Mouse (Mus musculus) granulocyte monocyte progenitor cell, adult 5-6 weeks (primary cell): ENCODE data around the gene Slc35b1. TPM values are rescaled to one million over a fixed set of nuclear protein-coding genes. Genes with fewer than 3 reads are reported as not detected.
"Not testable (repeated sequence)": the region's sequence is repeated elsewhere in the genome, so short reads cannot be mapped to it uniquely, and the experiment has no call there.

Experiments used
- ATAC-seq: replicated peaks from 2 replicates; pipeline ENCODE4 v1.8.0; 2016; ENCODE audit warnings: mild to moderate bottlenecking, moderate TSS enrichment, inconsistent platforms; ENCODE audit not compliant: poor library complexity, severe bottlenecking
- total RNA-seq, 2 experiments: library from RNA; stranded (forward) in 1 of 2; stranded (reverse) in 1 of 2; fragments of 200-712, 200-1000 nt in 1 of 2; fragments of >200 nt in 1 of 2; fragmentation: Nextera tagmentation in 1 of 2; gene quantifications; 2 replicates each; pipeline ENCODE4 v1.2.3; 2014 to 2017

Slc35b1 gene
- total RNA-seq, 2 experiments from 2014 or later: 66.6 to 85.1 TPM

DNA sequence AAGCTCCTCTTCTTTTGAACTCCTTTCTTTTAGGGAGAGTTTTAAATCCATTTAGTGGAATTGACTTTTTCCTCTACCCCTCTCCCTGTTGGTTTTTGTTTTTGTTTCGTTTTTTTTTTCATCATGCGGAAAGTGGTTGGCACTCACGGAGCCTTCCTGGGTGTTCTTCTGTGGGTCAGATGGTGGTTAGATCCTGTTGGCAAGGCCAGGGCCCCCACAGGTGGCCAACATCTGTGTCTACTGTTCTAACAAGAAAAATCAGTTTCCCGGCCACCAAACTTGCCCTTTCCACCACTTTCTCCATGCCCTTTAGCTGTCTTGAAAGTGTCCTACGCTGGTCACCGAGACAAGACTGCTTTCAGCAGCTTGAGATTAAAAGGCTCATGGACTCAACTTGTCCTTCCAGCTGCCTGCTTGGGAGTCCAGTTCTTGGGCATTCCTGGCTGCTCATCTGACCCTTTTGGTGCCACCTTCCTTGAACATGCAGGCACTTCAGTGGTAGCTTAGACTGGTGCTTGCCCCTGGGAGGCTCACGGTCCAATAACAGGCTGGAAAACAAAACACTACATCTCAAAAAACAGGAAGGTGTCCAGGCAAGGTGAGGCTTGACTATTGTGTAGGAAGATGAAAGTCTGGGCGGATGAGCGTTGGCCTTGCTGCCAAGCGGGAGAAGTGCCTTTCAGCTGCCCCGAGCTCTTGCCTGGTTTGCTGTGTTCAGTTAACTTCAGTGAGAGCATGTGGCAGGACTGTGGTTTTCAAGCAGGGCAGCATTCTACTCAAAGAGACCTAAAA, 8.4 kb downstream of the Slc35b1 start:
- no peak for ATAC-seq

DNA sequence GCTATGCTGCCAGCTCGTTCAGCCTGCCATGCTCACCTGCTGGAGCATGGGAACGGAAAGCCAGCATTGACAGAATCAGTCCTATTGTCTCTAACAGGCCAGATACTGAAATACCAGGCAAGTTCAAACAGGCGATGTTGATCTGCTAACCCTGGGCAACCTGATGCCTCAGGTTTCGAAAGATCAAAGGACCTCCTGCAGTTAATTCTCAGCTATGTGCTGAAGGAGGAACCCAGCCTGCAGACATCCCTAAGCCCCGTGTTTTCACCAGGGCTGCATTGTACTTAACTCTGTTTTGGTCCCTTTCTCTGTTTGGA, 9.0 kb downstream of the Slc35b1 start:
- no peak for ATAC-seq

DNA sequence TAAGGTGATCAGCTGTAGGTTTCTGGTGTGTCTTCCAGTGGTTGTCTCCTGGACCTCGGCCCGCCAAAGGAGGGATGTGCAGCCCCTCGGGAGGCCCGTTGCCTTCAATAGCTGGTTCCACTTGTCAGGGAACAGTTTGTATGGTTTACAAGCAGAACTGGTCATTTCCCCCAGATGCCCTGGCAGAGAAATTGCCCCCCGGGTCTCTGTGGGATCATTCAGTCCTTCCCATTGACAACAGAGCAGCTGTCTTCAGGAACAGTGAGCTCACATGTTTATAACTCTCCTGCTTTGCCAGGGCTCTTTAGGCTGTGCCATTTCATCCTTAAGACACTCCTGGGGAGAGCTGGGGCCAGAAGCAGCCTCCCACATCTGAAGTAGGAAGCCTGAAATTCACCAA, 9.6 kb downstream of the Slc35b1 start:
- ATAC-seq: no peak

DNA sequence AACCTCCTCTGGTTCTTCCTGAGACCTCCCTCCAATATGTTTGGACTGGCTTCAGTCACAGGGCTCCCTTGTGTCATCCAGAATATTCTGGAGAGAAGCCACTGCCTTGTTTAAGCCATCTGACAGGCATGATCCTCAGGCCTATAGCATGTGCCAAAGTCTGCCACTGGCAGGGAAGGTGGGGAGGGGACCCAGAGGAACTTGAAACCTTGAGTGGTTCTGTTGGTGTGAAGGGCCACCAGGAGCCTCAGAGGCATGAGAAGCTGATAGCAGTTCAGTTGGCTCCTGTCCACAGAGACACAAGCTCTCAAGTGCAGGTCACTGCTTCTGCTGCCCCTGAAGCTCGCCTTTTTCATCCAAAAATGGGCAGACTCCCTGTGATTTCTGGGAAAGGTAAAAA, 12.1 kb downstream of the Slc35b1 start:
- no peak for ATAC-seq

DNA sequence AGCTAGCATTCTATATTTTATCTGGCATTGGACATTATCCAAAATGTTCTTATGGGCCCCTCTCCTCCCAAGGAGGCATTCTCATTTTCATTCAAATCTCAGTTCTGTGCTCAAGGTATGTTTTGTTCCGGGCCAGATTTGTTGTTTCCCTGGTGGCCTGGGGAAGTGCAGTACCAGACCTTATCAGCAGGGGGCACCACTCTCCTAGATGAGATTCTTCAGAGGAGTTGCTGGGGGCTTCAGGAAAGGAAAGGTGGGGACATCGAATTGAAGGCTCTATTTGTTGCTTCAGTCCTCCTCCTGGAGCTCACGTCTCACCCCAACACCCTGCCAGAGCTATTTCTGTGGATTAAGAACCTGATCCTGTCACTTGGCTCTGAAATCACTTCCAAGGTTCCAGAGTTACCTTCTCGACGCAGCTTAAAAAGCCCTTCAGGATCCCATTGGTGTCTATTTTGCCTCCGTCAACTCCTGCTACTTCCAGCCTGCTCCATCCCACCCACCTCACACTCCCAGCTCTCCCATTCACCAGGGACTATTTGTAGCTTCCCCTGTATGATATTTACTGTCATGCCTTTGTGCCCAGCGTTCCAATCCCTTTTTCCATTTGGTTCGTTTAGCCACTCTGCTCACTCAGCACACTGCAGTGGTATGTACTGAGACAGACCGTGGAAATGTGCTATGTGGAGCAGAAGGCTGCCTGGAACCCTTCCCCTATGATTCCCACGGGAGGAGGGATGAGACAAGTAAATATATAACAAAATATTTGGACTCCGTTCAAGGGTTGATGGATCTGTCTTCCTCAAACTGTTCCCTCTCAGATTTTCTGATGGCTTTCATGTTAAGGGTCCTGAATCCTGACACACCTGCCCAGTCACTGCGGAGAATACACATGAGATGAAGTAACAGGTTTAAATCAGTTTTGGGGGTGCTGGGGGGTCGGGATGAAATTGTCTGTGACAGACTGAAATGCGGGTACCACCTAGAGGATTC, 13.6 kb downstream of the Slc35b1 start:
- peak; percentile 73 for ATAC-seq

DNA sequence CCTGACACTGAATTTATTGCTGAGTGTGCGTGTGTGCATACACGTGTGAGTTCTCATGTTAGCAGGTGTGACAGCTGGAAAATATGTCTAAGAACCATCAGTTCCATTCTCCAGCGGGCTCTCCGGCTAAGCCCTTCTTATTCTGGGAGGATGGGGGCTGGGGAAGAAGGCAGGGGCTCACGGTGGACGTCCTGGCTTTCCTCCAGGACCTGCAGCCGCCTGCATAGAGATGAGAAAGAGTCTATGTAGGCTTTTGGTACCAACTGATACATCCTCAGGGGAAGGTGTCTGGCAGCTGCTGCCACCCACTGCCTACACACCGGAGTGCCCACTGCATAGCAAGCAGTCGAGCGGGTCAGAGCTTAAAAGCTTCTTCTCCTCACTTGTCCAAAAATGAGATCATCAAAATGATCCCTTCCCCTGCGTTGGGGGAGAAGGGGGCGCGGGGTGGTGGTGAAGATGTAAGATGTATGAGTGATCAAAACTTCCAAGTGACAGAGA, 15.1 kb downstream of the Slc35b1 start:
- ATAC-seq: no peak

DNA sequence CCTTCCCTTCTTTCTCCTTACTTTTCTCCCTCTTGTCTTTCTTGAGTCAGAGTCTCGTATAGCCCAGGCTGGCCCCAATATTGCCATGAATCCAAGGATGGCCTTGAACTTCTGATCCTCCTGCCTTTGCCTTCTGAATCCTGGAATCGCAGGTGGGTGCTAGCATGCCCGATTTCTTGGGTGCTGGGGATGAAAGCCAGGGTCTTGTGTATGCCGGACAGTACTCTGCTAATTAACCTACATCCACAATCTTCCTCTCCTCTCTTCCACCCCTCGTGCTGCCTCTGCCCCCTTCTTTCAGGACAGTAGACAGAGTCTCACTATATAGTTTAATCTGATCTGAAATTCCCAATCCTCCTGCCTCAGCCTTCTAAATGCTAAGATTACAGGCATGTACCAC, 17.1 kb downstream of the Slc35b1 start:
- no peak for ATAC-seq

DNA sequence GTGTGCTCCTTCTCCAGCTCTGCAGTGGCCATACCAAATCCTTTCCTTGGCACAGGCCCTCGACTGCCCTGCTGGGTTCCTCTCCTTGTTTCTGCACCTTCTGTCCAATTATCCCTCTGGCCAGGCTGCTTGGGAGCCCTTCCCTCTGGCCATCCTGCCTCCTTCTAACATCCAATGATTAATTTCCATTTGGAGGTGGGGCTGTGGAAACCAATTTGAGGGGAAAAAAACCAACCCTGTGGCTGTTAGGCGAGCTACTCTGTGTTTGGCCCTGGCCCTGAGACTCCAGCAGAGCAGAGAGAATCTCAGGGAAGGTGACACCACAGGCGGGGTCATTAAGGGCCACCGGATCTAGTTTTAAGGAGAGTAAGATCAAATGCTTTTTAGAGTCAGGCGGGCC, 17.7 kb downstream of the Slc35b1 start:
- ATAC-seq: no peak

DNA sequence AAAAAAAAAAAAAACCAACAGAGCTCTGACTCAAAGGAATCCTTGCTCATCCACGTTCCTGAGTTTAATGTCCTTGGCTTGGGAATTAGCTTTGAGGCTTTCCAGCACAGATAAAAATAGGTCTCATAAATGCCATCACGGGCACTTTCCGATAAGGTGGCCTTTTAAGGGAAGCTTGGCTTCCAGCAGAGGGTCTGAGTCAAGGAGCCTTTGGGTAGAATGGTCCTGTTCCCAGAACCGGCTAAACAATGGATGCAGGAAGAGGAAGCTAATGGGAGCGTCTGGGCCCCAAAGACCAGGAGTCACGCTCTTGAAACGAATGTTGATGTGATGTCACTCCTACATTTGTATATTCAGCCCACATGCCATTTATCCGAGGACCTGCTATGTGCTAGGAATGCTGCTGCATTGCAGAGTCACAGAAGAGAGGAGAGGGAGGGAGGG, 18.2 kb downstream of the Slc35b1 start:
- ATAC-seq: no peak

DNA sequence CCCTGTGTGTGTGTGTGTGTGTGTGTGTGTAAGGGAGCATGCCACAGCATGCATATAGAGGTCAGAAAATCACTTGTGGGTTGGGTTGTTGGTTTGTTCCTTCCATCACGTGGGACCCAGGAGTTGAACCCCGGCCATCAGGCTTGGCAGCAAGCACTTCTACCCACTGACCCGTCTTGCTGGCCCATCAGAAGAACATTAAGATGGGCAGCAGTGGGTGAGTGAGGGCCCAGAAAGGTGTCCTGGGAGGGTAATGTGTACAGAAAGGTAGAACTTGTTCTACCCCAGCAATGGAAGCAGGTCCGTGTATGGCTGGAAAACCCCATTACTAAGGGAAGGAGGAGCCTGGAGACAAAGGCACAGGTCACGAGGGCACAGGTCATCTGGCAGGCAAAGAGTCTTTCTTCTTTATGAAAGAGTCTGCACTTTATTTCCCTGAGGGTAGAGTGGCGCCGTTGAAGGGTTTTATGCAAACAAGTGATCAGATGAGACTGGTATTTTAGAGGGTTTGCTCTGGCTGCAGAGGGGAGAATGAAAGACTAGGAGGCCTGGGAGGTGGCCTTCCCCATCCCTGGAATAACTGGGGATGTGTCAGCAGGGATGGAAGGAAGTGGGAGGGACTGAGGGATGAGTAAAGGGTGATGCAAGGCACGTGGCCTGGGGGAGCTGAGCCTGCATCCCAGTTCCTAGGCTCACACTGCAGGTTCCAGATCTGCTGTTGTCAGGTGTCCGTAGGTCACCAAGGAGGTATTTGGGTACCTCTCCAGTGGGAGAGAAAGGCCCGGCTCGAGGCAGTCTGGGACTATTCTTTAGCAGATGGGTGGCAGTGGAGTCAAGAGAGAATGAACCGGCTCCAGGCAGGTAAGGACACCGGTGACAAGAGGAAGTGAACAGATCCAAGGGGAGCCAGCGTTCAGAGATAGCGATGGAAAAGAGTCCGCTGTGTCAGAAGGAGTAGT, 19.2 kb downstream of the Slc35b1 start:
- no peak for ATAC-seq

DNA sequence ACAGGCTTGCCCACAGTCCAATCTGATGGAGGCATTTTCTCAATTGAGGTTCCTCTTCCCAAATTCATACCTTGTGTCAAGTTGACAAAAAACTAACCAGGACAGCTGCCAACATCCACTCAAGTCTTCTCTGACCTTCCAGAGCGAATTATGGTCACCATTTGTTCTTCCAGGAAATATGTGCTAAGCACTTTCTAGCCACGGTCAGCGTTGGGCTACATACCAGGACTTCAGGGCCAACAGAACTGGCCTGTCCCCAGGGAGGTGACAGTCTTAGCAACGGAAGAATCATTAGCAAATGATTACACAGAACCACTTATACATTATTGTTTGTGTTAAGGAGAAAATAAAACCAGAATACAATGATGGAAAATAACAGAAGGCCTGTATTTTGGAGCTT, 21.3 kb downstream of the Slc35b1 start:
- ATAC-seq: no peak

DNA sequence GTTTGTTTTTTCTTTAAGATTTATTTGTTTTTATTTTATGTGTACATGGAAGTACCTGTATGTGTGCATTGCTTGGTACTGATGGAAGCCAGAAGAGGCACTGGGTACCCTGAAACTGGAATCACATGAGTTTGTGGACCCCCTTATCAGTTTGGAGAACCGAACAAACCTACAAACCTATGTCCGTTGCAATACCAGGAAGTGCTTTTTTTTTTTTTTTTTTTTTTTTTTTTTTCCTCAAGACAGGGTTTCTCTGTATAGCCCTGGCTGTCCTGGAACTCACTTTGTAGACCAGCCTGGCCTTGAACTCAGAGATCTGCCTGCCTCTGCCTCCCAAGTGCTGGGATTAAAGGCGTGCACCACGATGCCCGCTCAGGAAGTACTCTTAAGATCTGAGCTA, 21.9 kb downstream of the Slc35b1 start:
- not testable (repeated sequence) for ATAC-seq

DNA sequence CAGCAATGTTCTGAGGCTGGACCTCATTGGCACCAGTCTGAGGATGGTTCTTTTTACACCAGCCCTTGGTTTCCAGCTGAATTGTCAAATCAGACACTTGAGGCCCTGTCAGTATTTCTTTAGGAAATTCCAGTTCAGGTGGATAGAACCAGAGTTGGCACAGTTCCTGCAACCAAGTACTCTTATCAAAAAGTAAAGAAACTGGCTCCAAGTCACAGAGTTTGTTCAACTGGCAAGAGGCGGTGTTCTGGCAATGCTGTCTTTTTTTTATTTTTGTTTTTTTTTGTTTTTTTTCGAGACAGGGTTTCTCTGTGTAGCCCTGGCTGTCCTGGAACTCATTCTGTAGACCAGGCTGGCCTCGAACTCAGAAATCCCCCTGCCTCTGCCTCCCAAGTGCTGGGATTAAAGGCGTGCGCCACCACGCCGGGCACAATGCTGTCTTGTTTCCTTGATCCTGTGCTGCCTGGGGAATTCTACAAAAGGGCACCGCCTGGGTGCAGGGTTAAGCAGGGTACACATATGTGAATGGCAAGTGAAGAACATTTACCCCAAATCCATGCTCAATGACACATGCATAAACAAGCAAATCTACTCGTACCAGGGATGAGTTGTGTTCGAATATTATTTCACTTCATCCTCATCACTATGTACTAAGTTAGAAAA, 25.1 kb downstream of the Slc35b1 start:
- ATAC-seq: no peak

DNA sequence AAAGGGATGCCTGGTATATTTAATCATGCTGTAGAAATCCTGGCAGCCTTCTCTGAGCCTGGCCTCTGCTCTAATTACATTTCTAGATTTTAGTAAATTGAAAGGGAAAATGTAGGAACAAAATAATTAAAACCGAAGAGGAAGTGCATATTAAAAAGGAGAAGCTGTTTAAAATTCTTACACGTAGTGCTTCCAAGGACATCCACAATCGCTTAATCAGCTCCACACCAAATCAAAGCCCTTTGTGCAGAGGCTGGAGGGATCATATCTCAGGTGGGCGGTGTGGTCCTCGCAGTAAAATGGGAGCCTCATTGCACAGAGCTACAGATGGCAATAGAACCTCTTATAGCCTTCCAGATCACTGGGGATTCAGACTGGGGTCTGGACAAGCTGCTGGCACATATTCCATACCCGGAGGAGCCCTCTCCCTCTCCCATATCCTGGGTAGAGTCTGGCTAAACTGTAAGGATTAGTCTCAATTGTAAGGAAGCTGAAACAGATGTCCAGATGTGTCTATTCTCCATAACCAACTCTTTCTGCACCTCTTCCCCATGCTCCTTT, 27.0 kb downstream of the Slc35b1 start:
- ATAC-seq: no peak

DNA sequence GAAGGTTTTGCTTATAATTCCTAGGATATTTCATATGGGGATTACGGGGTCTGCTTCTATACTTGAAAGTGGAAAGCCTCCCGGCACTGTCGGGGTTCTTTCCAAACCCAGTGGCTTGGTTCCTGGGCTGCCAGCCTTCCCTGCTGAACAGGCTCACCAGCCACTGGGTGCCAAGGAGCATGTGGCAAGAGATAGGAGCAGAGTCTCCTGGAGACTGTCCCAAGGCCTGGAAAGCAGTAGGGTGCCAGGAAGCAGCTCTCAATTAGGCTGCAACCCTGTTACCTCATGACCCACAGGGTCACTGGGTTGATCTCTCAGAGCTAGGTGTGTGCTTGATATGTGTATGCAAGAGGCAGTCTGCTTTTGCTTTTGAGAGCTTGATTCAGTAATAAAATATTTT, 28.1 kb downstream of the Slc35b1 start:
- no peak for ATAC-seq

DNA sequence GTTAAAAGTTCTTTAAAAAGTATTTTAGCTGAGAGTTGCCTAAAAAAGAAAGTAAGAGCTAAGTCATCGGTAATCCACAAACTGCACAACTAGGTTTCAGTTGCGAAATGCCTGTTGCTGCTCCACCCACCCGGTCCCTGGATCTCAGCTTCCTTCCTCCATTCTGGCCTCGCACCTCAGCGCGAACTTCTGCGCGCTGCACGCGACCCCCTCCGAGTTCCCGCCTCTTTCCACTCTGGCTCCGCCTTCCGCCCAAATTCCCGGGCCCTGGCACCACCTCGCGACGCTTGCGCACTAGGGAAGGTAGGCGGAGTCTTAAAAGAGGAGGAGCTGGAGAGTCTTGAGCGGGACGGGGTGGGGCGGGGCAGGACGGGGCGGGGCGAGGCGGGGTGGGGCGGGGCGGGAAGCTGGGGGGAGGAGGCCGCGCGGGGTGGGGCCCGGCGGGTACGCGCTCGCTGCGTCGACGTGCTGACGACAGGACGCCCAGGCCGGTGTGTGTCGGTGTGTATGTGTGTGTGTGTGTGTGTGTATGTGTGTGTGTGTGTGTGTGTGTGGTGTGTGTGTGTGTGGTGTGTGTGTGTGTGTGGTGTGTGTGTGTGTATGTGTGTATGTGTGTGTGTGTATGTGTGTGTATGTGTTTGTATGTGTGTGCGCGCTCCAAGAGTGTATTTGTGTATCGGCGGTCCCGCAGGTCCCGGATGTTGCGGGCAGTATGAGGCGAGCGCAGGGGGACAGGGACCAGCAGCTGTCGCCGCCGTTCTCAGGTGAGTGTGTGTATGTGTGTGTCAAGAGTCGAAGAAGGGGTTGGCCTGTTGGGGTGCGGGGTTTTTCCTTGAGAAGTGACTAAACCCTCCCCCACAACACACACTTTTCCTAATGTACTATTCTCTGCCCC, 29.4 kb downstream of the Slc35b1 start, which contains the start of gene Spop:
Gene Spop, plus strand, starts transcription at position 440 of the 895 bp plus-strand sequence.
- ATAC-seq: peak; percentile 76

DNA sequence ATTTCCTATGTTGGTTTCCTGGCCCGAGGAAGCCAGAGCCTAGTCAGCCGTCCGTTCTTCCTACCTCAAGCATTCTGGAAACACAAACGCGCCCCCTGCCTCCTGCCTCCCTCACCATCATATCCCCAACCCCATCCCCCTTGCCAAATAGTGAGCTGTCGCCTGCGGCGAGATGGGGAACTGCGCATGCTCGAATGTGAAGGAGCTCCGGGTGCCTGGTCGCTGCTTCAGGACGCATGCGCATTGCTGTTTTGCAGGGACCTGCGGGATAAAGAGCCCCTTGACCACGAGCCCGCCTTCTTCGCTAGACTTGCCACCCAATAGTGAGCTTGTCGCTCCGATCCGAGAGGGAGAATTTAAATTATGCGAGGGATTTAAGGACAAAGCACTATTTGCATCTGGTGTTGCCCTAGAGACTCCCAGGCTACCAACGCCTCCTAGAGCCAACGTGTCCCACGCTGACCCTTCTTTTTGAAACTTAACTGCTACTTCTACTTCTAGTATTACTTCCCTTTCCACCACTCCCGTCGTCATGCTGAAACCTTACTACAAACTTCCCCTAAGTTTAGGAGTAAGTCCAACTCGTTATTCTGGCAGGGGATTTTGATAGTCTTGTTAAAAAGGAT, 30.2 kb downstream of the Slc35b1 start:
- ATAC-seq: peak; percentile 64

DNA sequence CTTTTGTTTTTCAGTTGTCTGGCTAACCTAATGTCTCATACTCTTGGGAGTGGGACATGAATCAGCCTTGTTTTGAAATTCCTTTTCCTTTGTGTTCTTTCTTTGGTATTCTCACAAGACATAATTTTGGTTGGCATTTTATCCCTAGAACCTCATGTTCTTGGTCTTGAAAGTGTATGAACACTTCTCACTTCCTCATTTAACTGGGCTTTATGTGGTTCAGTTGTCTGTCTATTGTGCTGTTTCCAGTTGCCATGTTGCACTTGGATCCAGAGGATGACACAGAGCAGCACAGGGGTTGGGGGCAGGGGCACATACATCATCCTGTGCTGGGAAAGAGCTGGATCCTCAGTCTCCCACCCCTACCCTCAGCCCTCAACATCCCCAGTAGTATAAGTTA, 31.4 kb downstream of the Slc35b1 start:
- 0 out of 2 replicates have a peak, but pooled peaks have one; percentile 13 for ATAC-seq
